Mouse (Mus musculus): ENCODE data around the gene Slc25a3. TPM values are rescaled to one million over a fixed set of nuclear protein-coding genes. Genes with fewer than 3 reads are reported as not detected.

The Slc25a3 gene
- polyA plus RNA-seq (2021; fragmentation: Nextera tagmentation) = 1,052 and 1,057 TPM in 2 replicates
- long read RNA-seq, experiment 1, transcript Slc25a3-203 (7 exons, 1,483 nt) = minor isoform, 37 of 2,959 reads
- long read RNA-seq, experiment 1, transcript Slc25a3-206 (8 exons, 1,341 nt) = minor isoform, 5 of 2,959 reads
- long read RNA-seq, experiment 1, transcript Slc25a3-204 (5 exons, 891 nt) = minor isoform, 13 of 2,959 reads
- long read RNA-seq, experiment 1, transcript Slc25a3-201 (8 exons, 1,612 nt) = major isoform, 2,531 of 2,959 reads
- long read RNA-seq, experiment 1, partial matches to known transcripts = 28 of 2,959 reads
- long read RNA-seq, experiment 1, other reads (novel, unspliced or antisense) = 344 of 2,959 reads
- long read RNA-seq, experiment 2, transcript Slc25a3-204 (5 exons, 891 nt) = minor isoform, 6 of 1,476 reads
- long read RNA-seq, experiment 2, transcript Slc25a3-201 (8 exons, 1,612 nt) = major isoform, 1,244 of 1,476 reads
- long read RNA-seq, experiment 2, transcript Slc25a3-203 (7 exons, 1,483 nt) = minor isoform, 25 of 1,476 reads
- long read RNA-seq, experiment 2, partial matches to known transcripts = 77 of 1,476 reads
- long read RNA-seq, experiment 2, other reads (novel, unspliced or antisense) = 124 of 1,476 reads

GRCm38 (mm10) chr10:91123828-91124822 lies at the start of gene Slc25a3:
TSS of gene Slc25a3 (minus strand) at chr10:91124059.

GRCm38 (mm10) chr10:91082550-91083392 lies 41.1 kb downstream of the Slc25a3 start, which contains the start of the genes Apaf1 and Ikbip:
TSS of gene Apaf1 (minus strand) at chr10:91082770.
TSS of gene Ikbip (plus strand) at chr10:91082940.

Other genes with a start within 250 kb of the Slc25a3 start
- 3.1 and 4.3 TPM in 2 replicates for gene Apaf1, start 41.3 kb downstream of the Slc25a3 start, polyA plus RNA-seq (2021; fragmentation: Nextera tagmentation)
- gene Ikbip, start 41.1 kb downstream of the Slc25a3 start, polyA plus RNA-seq (2021; fragmentation: Nextera tagmentation) = 15.9 and 16.3 TPM in 2 replicates
- 5.8 and 16.1 TPM in 2 replicates for gene Tmpo, start 57.3 kb upstream of the Slc25a3 start, polyA plus RNA-seq (2021; fragmentation: Nextera tagmentation)